Mouse (Mus musculus): ENCODE data around the gene Taf6. TPM values are rescaled to one million over a fixed set of nuclear protein-coding genes. Genes with fewer than 3 reads are reported as not detected.

Gene Taf6
- total and polyA plus RNA-seq, 3 experiments = 34.8 to 69.4 (median 45.7) TPM

DNA sequence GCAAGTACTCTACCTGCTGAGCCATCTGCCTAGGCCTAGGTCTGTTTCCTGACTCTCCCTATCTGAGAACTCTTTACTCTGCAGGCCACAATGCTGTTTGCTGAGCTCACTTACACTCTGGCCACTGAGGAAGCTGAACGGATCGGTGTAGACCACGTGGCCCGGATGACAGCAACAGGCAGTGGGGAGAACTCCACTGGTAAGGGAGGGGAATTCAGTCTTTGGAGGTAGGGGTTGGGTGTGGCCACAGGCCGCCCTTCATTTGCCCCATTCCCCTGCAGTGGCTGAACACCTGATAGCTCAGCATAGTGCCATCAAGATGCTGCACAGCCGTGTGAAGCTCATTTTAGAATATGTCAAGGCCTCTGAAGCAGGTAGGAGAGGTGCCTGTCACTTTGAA is 24.2 kb downstream of the Taf6 start:
- Histone ChIP-seq H3K4me1 (ENCODE audit: insufficient read depth, low read depth, low read length) (peaks cover 70% of the 10 kb centered on the region), H3K9me3 (replicated peaks) (no peaks in the 10 kb centered on the region), H3K4me3 (ENCODE audit: low read depth, low read length) (no peak overlapping the region), H3K36me3 (replicated peaks) (peaks cover 62% of the 10 kb centered on the region), H3K27me3 (ENCODE audit: insufficient read depth, low read length) (no peaks in the 10 kb centered on the region; the same call in 1 of the 2 replicates)
- DNase-seq (ENCODE audit: low spot score) (no peak), ATAC-seq (ENCODE audit: extremely low read depth, insufficient number of reproducible peaks, low FRiP score, poor library complexity, severe bottlenecking) (no peak)
- TF ChIP-seq CTCF (IDR thresholded peaks at IDR 0.05; ENCODE audit: low read depth, low read length) (no peak), GATA1 (IDR thresholded peaks at IDR 0.05; ENCODE audit: borderline replicate concordance, low read length) (no peak), GATA2 (IDR thresholded peaks at IDR 0.05; ENCODE audit: borderline replicate concordance, low read depth, low read length) (no peak), TAL1 (conservative IDR thresholded peaks at IDR 0.05; ENCODE audit: low read depth, low read length) (no peak), POLR2AphosphoS5 (IDR thresholded peaks at IDR 0.05; ENCODE audit: insufficient replicate concordance, low read depth, low read length) (peak; percentile 84)

DNA sequence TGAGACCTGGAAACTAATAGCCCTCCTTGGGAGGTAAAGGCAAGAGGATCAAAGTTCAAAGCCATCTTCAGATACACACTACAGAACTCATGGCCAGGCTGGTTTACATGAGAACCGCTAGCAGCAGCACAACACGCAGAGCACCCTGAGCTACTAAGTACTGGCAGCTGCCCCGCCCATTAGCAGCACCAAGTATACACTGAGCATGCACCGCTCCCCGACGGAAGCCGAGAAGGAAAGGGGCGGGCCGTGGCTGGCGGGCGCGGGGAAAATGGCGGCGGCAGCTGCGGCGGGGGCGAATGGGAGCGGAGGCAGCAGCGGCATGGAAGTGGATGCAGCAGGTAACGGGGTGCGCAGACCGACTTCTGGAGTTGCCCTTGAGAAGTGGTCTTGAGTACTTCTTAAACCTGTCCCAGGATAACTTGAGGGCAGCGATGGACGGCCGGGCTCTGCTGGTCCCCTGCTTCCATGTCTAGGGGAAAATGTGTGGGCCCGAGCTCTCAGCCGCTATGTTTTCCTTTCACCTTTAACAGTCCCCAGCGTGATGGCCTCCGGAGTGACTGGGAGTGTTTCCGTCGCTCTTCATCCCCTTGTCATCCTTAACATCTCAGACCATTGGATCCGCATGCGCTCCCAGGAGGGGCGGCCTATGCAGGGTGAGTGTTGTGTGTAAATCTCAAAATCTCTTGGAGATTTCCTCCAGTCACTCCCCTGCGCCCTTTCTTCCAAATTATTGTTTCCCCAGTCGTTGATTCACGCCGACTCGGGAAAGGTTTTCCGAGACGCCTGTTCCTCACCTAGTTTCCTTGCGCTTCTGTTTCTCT is 26.2 kb downstream of the Taf6 start, which contains the start of gene Cops6:
Gene Cops6 (plus strand): TSS at position 230 of the 824 bp plus-strand sequence.
- peak; percentile 87 for ATAC-seq (ENCODE audit: extremely low read depth, insufficient number of reproducible peaks, low FRiP score, poor library complexity, severe bottlenecking)
- Histone ChIP-seq H3K9me3 (replicated peaks) (no peaks in the 10 kb centered on the region), H3K4me3 (ENCODE audit: low read depth, low read length) (peak within 1 kb of the TSS; percentile 85), H3K27me3 (ENCODE audit: insufficient read depth, low read length) (no peaks in the 10 kb centered on the region), H3K36me3 (replicated peaks) (peaks cover 42% of the 10 kb centered on the region), H3K4me1 (ENCODE audit: insufficient read depth, low read depth, low read length) (peaks cover 53% of the 10 kb centered on the region)
- DNase-seq (ENCODE audit: low spot score) = peak; percentile 67
- TF ChIP-seq CTCF (IDR thresholded peaks at IDR 0.05; ENCODE audit: low read depth, low read length) (no peak), GATA2 (IDR thresholded peaks at IDR 0.05; ENCODE audit: borderline replicate concordance, low read depth, low read length) (no peak), GATA1 (IDR thresholded peaks at IDR 0.05; ENCODE audit: borderline replicate concordance, low read length) (no peak), TAL1 (conservative IDR thresholded peaks at IDR 0.05; ENCODE audit: low read depth, low read length) (no peak), POLR2AphosphoS5 (IDR thresholded peaks at IDR 0.05; ENCODE audit: insufficient replicate concordance, low read depth, low read length) (no peak)

DNA sequence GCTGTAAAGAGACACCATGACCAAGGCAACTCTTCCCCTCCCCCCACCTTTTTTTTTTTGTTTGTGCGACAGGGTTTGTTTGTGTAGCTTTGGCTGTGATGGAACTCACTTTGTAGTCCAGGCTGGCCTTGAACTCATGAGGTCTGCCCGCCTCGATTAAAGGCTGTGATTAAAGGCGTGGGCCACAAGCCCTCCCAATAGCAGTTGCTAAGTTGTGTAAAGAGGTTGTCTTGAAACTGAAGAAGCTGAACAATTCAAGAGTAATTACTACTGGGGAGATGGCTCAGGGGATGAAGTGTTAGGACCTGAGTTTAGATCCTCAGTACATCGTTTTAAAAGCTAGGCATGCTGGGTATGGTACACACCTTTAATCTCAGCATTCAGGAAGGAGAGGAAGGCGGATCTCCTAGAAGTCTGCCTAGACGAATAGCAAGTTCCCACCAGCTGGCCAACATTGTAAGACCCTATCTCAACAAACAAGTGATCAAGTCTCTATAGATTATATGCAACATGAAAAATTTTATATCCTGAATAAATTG is 27.0 kb downstream of the Taf6 start:
- Histone ChIP-seq H3K4me3 (ENCODE audit: low read depth, low read length) (peak overlapping the region; percentile 85), H3K27me3 (ENCODE audit: insufficient read depth, low read length) (no peaks in the 10 kb centered on the region), H3K9me3 (replicated peaks) (no peaks in the 10 kb centered on the region), H3K36me3 (replicated peaks) (peaks cover 34% of the 10 kb centered on the region), H3K4me1 (ENCODE audit: insufficient read depth, low read depth, low read length) (peaks cover 49% of the 10 kb centered on the region)
- DNase-seq (ENCODE audit: low spot score) (no peak), ATAC-seq (ENCODE audit: extremely low read depth, insufficient number of reproducible peaks, low FRiP score, poor library complexity, severe bottlenecking) (no peak)
- TF ChIP-seq CTCF (IDR thresholded peaks at IDR 0.05; ENCODE audit: low read depth, low read length) (no peak), POLR2AphosphoS5 (IDR thresholded peaks at IDR 0.05; ENCODE audit: insufficient replicate concordance, low read depth, low read length) (no peak), TAL1 (conservative IDR thresholded peaks at IDR 0.05; ENCODE audit: low read depth, low read length) (no peak), GATA2 (IDR thresholded peaks at IDR 0.05; ENCODE audit: borderline replicate concordance, low read depth, low read length) (no peak), GATA1 (IDR thresholded peaks at IDR 0.05; ENCODE audit: borderline replicate concordance, low read length) (no peak)

DNA sequence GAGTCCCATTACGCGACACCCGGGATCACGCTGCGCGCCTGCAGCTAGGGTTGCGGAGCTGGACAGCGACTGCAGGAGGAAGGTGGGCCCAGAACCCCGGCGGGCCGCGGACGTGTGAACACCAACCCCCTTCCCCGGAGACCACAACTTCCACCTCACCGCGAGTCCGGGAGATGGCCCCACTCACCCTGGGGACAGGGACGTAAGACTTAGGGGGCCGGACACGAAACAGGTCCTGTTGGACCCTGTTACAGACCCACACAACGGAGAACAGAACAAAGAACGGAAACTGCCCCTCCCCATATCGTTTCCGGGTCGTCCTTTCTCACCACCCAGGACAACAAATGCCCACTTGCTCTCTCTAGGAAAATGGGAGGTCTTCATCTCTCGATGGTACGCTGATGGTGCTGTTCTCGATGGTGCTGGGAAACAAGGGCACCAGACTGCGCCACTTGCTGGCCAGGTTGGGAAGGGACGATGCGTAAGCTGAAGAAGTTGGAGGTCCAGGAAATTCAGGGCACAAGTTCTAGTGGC is 31.7 kb downstream of the Taf6 start, which contains the start of gene Zfp113:
Gene Zfp113 (minus strand): TSS at position 302 of the 534 bp plus-strand sequence.
- Histone ChIP-seq H3K27me3 (ENCODE audit: insufficient read depth, low read length) (no peaks in the 10 kb centered on the region), H3K4me1 (ENCODE audit: insufficient read depth, low read depth, low read length) (peaks cover 22% of the 10 kb centered on the region), H3K9me3 (replicated peaks) (no peaks in the 10 kb centered on the region), H3K36me3 (replicated peaks) (peaks cover 33% of the 10 kb centered on the region), H3K4me3 (ENCODE audit: low read depth, low read length) (peak within 1 kb of the TSS; percentile 84)
- ATAC-seq (ENCODE audit: extremely low read depth, insufficient number of reproducible peaks, low FRiP score, poor library complexity, severe bottlenecking) = peak; percentile 95
- peak; percentile 67 for TF ChIP-seq CTCF (IDR thresholded peaks at IDR 0.05; ENCODE audit: low read depth, low read length)
- no peak for TF ChIP-seq TAL1 (conservative IDR thresholded peaks at IDR 0.05; ENCODE audit: low read depth, low read length)
- peak; percentile 89 for DNase-seq (ENCODE audit: low spot score)

DNA sequence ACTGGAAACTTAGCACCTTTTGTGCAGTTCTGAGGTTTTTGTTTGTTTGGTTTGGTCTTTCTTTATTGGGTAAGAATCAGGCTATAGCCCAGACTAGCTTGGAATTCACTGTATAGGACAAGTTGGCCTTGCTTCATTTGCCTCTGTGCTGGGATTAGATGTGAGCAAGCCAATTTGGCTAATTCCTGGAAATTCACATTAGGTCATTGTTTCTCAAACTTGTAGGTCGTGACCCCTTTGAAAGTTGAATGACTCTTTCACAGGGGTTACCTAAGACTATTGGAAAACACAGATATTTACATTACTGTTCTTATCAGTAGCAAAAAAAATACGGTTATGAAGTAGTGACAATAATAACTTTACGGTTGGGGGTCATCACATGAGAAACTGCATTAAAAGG is 32.9 kb downstream of the Taf6 start:
- peaks cover 17% of the 10 kb centered on the region for H3K4me1 ChIP-seq (ENCODE audit: insufficient read depth, low read depth, low read length)
- TF ChIP-seq POLR2AphosphoS5 (IDR thresholded peaks at IDR 0.05; ENCODE audit: insufficient replicate concordance, low read depth, low read length) (no peak), CTCF (IDR thresholded peaks at IDR 0.05; ENCODE audit: low read depth, low read length) (no peak), TAL1 (conservative IDR thresholded peaks at IDR 0.05; ENCODE audit: low read depth, low read length) (no peak), GATA2 (IDR thresholded peaks at IDR 0.05; ENCODE audit: borderline replicate concordance, low read depth, low read length) (no peak), GATA1 (IDR thresholded peaks at IDR 0.05; ENCODE audit: borderline replicate concordance, low read length) (no peak)
- no peaks in the 10 kb centered on the region for H3K27me3 ChIP-seq (ENCODE audit: insufficient read depth, low read length)
- peaks cover 38% of the 10 kb centered on the region for H3K36me3 ChIP-seq (replicated peaks)
- no peak for DNase-seq (ENCODE audit: low spot score)
- no peak for ATAC-seq (ENCODE audit: extremely low read depth, insufficient number of reproducible peaks, low FRiP score, poor library complexity, severe bottlenecking)
- H3K9me3 ChIP-seq (replicated peaks) = no peaks in the 10 kb centered on the region
- peak overlapping the region; percentile 84; the same call in 1 of the 2 replicates for H3K4me3 ChIP-seq (ENCODE audit: low read depth, low read length)

DNA sequence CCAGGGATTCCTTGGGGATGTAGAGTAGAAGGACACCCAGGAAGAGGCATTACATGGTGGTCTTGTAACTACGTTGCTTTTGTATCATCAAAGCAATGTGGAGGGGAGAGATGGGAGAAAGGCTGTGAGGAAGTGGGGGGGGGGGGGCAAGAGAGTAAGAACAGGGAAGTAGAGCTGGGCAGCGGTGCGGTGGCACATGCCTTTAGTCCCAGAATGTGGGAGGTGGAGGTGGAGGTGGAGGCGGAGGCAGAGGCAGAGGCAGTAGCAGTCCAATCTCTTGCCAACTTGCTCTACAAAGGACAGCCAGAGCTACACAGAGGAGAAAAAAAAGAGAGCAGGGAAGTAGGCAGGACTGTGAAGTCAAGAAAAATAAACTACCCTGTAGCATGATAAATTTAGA is 48.7 kb downstream of the Taf6 start:
- ATAC-seq (ENCODE audit: extremely low read depth, insufficient number of reproducible peaks, low FRiP score, poor library complexity, severe bottlenecking) (no peak), DNase-seq (ENCODE audit: low spot score) (no peak)
- H3K27me3 ChIP-seq (ENCODE audit: insufficient read depth, low read length) = no peaks in the 10 kb centered on the region

More for the DNA sequence above, 48.7 kb downstream of the Taf6 start:
- H3K4me3 ChIP-seq (ENCODE audit: low read depth, low read length) = no peak overlapping the region
- peaks cover 10% of the 10 kb centered on the region; the same call in 1 of the 2 replicates for H3K4me1 ChIP-seq (ENCODE audit: insufficient read depth, low read depth, low read length)
- no peak for TF ChIP-seq GATA2 (IDR thresholded peaks at IDR 0.05; ENCODE audit: borderline replicate concordance, low read depth, low read length)
- TF ChIP-seq GATA1 (IDR thresholded peaks at IDR 0.05; ENCODE audit: borderline replicate concordance, low read length) = no peak
- TF ChIP-seq TAL1 (conservative IDR thresholded peaks at IDR 0.05; ENCODE audit: low read depth, low read length) = no peak
- H3K9me3 ChIP-seq (replicated peaks) = 0 out of 2 replicates have a peak, but pooled peaks cover 3% of the 10 kb centered on the region
- peaks cover 22% of the 10 kb centered on the region for H3K36me3 ChIP-seq (replicated peaks)

Data from G1E (cell line).